Mouse (Mus musculus): ENCODE results near the gene Tph2. TPM values are rescaled to one million over a fixed set of nuclear protein-coding genes. Genes with fewer than 3 reads are reported as not detected.

Gene Tph2
- polyA plus RNA-seq, 1 experiment = 0.05 TPM

DNA sequence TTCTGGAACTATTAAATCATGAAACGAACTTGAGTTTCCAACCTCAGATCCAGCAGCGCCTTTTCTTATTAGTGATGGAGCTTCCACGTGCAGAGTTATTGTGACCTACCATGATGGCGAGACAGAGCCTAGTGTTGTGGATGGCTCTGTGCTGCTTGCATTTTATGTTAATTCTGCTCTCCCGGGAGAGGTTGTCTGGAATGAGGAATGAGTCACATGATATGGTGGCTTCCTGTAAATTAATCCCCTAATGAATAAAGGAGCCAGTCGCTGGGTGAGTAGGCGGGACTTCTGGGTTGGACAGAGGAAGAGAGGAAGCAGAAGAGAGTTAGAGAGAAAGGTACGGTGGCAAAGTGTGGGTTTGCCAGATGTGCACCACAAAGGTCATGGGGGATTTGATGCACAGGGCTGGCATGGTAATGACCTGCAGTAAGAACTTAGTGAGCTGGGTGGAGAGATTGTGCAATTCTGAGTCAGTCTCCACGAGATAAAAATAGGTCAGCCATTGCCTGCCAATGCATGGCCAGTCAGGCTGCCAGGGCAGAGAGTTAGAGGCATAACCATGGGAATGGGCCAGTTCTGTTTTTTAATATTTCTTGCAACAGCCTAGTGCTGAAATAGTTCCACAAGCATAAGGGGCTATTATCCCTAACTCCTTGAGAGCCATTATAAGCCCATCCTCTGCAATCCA is 84.8 kb downstream of the Tph2 start:
- WGBS = 62% methylated on average over 9 of the region's 9 CpGs
- H3K27me3 ChIP-seq (ENCODE audit: control insufficient read depth, insufficient read depth, low read length) = no peaks in the 10 kb centered on the region
- H3K36me3 ChIP-seq (ENCODE audit: control insufficient read depth, insufficient read depth, low read length) = no peaks in the 10 kb centered on the region
- DNase-seq (ENCODE audit: low read depth in 1 of 2, low spot score in 2 of 2) = no peak
- no peak overlapping the region for H3K27ac ChIP-seq (ENCODE audit: insufficient read depth, low read length)
- H3K4me1 ChIP-seq (ENCODE audit: control insufficient read depth, insufficient read depth, insufficient read length) = no peaks in the 10 kb centered on the region
- H3K4me3 ChIP-seq (ENCODE audit: extremely low read depth, insufficient read depth, insufficient read length) = no peak overlapping the region
- TF ChIP-seq POLR2A (IDR thresholded peaks at IDR 0.05; ENCODE audit: low read depth, low read length) = no peak

DNA sequence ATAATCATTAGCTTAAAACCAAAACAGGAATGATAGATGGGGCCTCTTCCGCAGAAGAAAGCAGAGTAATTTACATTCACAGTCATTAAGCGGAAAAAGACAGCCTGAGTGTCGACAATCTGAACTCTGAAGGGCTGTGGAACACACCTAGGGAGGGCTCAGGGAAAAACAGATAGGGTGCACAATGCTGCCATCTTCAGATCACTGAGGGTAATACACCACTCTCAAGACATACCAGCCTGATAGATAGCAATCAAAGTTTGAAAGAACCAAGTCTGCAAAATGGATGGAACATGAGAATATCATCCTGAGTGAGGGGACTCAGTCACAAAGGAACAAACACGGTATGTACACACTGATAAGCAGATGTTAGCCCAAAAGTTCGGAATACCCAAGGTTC is 87.7 kb downstream of the Tph2 start:
- no peak for TF ChIP-seq CTCF (IDR thresholded peaks at IDR 0.05; ENCODE audit: extremely low read depth, insufficient read depth, insufficient read length, insufficient replicate concordance)
- TF ChIP-seq POLR2A (IDR thresholded peaks at IDR 0.05; ENCODE audit: low read depth, low read length) = no peak
- H3K27me3 ChIP-seq (ENCODE audit: control insufficient read depth, insufficient read depth, low read length) = no peaks in the 10 kb centered on the region
- H3K4me3 ChIP-seq (ENCODE audit: extremely low read depth, insufficient read depth, insufficient read length) = no peak overlapping the region
- WGBS = 23% methylated on average over 5 of the region's 5 CpGs
- no peaks in the 10 kb centered on the region for H3K4me1 ChIP-seq (ENCODE audit: control insufficient read depth, insufficient read depth, insufficient read length)
- no peaks in the 10 kb centered on the region for H3K36me3 ChIP-seq (ENCODE audit: control insufficient read depth, insufficient read depth, low read length)
- no peak overlapping the region for H3K27ac ChIP-seq (ENCODE audit: insufficient read depth, low read length)
- DNase-seq (ENCODE audit: low read depth in 1 of 2, low spot score in 2 of 2) = no peak

- Histone ChIP-seq H3K27me3 (ENCODE audit: control insufficient read depth, insufficient read depth, low read length) (no peaks in the 10 kb centered on the region), H3K4me3 (ENCODE audit: extremely low read depth, insufficient read depth, insufficient read length) (no peak overlapping the region), H3K36me3 (ENCODE audit: control insufficient read depth, insufficient read depth, low read length) (no peaks in the 10 kb centered on the region), H3K4me1 (ENCODE audit: control insufficient read depth, insufficient read depth, insufficient read length) (no peaks in the 10 kb centered on the region), H3K27ac (ENCODE audit: insufficient read depth, low read length) (no peak overlapping the region)
- 68% methylated on average over 1 of the region's 1 CpGs for WGBS
- DNase-seq (ENCODE audit: low read depth in 1 of 2, low spot score in 2 of 2) = no peak
- TF ChIP-seq CTCF (IDR thresholded peaks at IDR 0.05; ENCODE audit: extremely low read depth, insufficient read depth, insufficient read length, insufficient replicate concordance) (no peak), POLR2A (IDR thresholded peaks at IDR 0.05; ENCODE audit: low read depth, low read length) (no peak)
These were observed 88.6 kb downstream of the Tph2 start for GRCm38 (mm10) chr10:115096191-115096590.

GRCm38 (mm10) chr10:115078232-115078631 is 106.6 kb downstream of the Tph2 start:
- no peaks in the 10 kb centered on the region for H3K4me1 ChIP-seq (ENCODE audit: control insufficient read depth, insufficient read depth, insufficient read length)
- H3K27ac ChIP-seq (ENCODE audit: insufficient read depth, low read length) = no peak overlapping the region
- H3K27me3 ChIP-seq (ENCODE audit: control insufficient read depth, insufficient read depth, low read length) = no peaks in the 10 kb centered on the region
- no peak for TF ChIP-seq CTCF (IDR thresholded peaks at IDR 0.05; ENCODE audit: extremely low read depth, insufficient read depth, insufficient read length, insufficient replicate concordance)
- TF ChIP-seq POLR2A (IDR thresholded peaks at IDR 0.05; ENCODE audit: low read depth, low read length) = no peak
- 57% methylated on average over 3 of the region's 3 CpGs for WGBS
- H3K4me3 ChIP-seq (ENCODE audit: extremely low read depth, insufficient read depth, insufficient read length) = no peak overlapping the region
- DNase-seq (ENCODE audit: low read depth in 1 of 2, low spot score in 2 of 2) = no peak
- H3K36me3 ChIP-seq (ENCODE audit: control insufficient read depth, insufficient read depth, low read length) = no peaks in the 10 kb centered on the region

DNA sequence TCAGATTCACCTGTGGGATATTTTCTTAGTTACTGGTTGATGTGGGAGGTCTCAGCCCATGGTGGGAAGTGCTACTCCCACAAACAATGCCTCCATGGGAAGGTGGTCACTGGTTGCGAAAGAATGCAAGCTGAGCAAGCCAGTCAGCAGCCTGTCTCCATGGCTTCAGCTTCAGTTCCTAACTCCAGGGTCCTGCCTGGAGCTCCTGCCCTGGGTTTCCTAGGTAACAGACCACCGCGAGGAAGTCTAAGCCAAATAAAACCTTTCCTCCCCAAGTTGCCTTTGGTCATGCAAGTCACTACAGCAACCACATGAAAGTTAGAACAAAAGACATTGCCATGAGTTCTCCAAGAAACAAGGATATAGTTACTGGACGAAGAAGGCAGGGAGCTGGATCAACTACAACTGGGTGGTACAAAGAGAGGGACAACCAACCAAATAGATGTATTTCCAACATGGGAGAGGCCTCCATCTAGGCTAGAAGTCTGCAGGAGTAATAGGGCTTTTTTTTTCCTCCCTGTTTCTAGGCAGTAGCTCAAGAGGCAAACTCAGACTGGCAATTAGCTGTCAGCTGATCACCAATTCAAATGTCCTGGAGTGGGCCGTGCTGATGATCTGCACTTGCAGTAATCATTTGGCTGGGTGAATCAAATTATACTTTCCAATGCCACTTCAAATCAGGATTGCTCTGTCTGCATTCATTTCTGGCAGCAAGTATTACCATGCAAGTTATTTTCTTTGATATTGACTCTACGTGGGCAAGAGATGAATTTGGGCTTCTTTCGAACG is 115.5 kb downstream of the Tph2 start:
- no peak overlapping the region for H3K27ac ChIP-seq (ENCODE audit: insufficient read depth, low read length)
- no peak overlapping the region for H3K4me3 ChIP-seq (ENCODE audit: extremely low read depth, insufficient read depth, insufficient read length)
- 82% methylated on average over 8 of the region's 8 CpGs for WGBS
- no peaks in the 10 kb centered on the region for H3K36me3 ChIP-seq (ENCODE audit: control insufficient read depth, insufficient read depth, low read length)
- no peak for DNase-seq (ENCODE audit: low read depth in 1 of 2, low spot score in 2 of 2)
- H3K4me1 ChIP-seq (ENCODE audit: control insufficient read depth, insufficient read depth, insufficient read length) = no peaks in the 10 kb centered on the region
- no peak for TF ChIP-seq POLR2A (IDR thresholded peaks at IDR 0.05; ENCODE audit: low read depth, low read length)
- no peaks in the 10 kb centered on the region for H3K27me3 ChIP-seq (ENCODE audit: control insufficient read depth, insufficient read depth, low read length)

GRCm38 (mm10) chr10:115063936-115064335 is 120.9 kb downstream of the Tph2 start:
- Histone ChIP-seq H3K4me1 (ENCODE audit: control insufficient read depth, insufficient read depth, insufficient read length) (no peaks in the 10 kb centered on the region), H3K36me3 (ENCODE audit: control insufficient read depth, insufficient read depth, low read length) (no peaks in the 10 kb centered on the region), H3K4me3 (ENCODE audit: extremely low read depth, insufficient read depth, insufficient read length) (no peak overlapping the region), H3K27me3 (ENCODE audit: control insufficient read depth, insufficient read depth, low read length) (no peaks in the 10 kb centered on the region), H3K27ac (ENCODE audit: insufficient read depth, low read length) (no peak overlapping the region)
- no peak for DNase-seq (ENCODE audit: low read depth in 1 of 2, low spot score in 2 of 2)
- 83% methylated on average over 7 of the region's 7 CpGs for WGBS
- TF ChIP-seq CTCF (IDR thresholded peaks at IDR 0.05; ENCODE audit: extremely low read depth, insufficient read depth, insufficient read length, insufficient replicate concordance) (no peak), POLR2A (IDR thresholded peaks at IDR 0.05; ENCODE audit: low read depth, low read length) (no peak)

GRCm38 (mm10) chr10:115061498-115061897 is 123.3 kb downstream of the Tph2 start:
- H3K27me3 ChIP-seq (ENCODE audit: control insufficient read depth, insufficient read depth, low read length) = no peaks in the 10 kb centered on the region
- H3K27ac ChIP-seq (ENCODE audit: insufficient read depth, low read length) = no peak overlapping the region
- WGBS = 58% methylated on average over 2 of the region's 2 CpGs
- DNase-seq (ENCODE audit: low read depth in 1 of 2, low spot score in 2 of 2) = no peak
- no peaks in the 10 kb centered on the region for H3K4me1 ChIP-seq (ENCODE audit: control insufficient read depth, insufficient read depth, insufficient read length)
- TF ChIP-seq POLR2A (IDR thresholded peaks at IDR 0.05; ENCODE audit: low read depth, low read length) (no peak), CTCF (IDR thresholded peaks at IDR 0.05; ENCODE audit: extremely low read depth, insufficient read depth, insufficient read length, insufficient replicate concordance) (no peak)
- H3K36me3 ChIP-seq (ENCODE audit: control insufficient read depth, insufficient read depth, low read length) = no peaks in the 10 kb centered on the region
- no peak overlapping the region for H3K4me3 ChIP-seq (ENCODE audit: extremely low read depth, insufficient read depth, insufficient read length)

Measured in spleen, adult 2 months (tissue).